Mouse (Mus musculus): ENCODE results near the gene Mrps14. TPM values are rescaled to one million over a fixed set of nuclear protein-coding genes. Genes with fewer than 3 reads are reported as not detected.

Mrps14 gene
- polyA plus RNA-seq, 1 experiment from 2014 or later: 151 TPM

GRCm38 (mm10) chr1:160251388-160252007, 56.5 kb downstream of the Mrps14 start:
- DNase-seq: no peak
- H3K36me3 ChIP-seq (ENCODE audit: control insufficient read depth, insufficient read depth, low read length): no peaks in the 10 kb centered on the region
- H3K9ac ChIP-seq (replicated peaks; ENCODE audit: low read length): no peak overlapping the region
- H3K4me2 ChIP-seq (ENCODE audit: low read length): no peak overlapping the region
- H3K4me1 ChIP-seq (ENCODE audit: control insufficient read depth, insufficient read depth, low read length): no peaks in the 10 kb centered on the region
- 82% methylated on average over 5 of the region's 5 CpGs for WGBS
- no peaks in the 10 kb centered on the region for H3K9me3 ChIP-seq (ENCODE audit: control insufficient read depth, low read length)
- H3K27ac ChIP-seq (replicated peaks; ENCODE audit: low read depth, low read length): no peak overlapping the region
- H3K4me3 ChIP-seq (replicated peaks; ENCODE audit: low read depth, low read length): no peak overlapping the region
- no peaks in the 10 kb centered on the region for H3K27me3 ChIP-seq (ENCODE audit: control insufficient read depth, insufficient read depth, low read length)
- no peak for ATAC-seq (ENCODE audit: low FRiP score, low TSS enrichment)

Other genes with a start within 250 kb of the Mrps14 start
- 0.78 and 2.9 TPM in 2 replicates for gene 4930523C07Rik, start 150.8 kb upstream of the Mrps14 start, polyA plus RNA-seq (2014; fragmentation: Nextera tagmentation; extraction: Ambion mirVana)
- 0.04 TPM in 2 replicates for gene Tnn, start 41.6 kb upstream of the Mrps14 start, polyA plus RNA-seq (2014; fragmentation: Nextera tagmentation; extraction: Ambion mirVana)
- gene Cacybp, start 17.7 kb downstream of the Mrps14 start, polyA plus RNA-seq (2014; fragmentation: Nextera tagmentation; extraction: Ambion mirVana): 275 and 317 TPM in 2 replicates